Mouse (Mus musculus) forebrain, embryonic 16.5 days (tissue): ENCODE results near the gene Mansc4. TPM values are rescaled to one million over a fixed set of nuclear protein-coding genes. Genes with fewer than 3 reads are reported as not detected.

Experiments
- ATAC-seq: fragments of 200-750 bp; cut with Nextera tagmentation; 2 replicates; pipeline ENCODE4 v1.8.0; 2017; ENCODE audit warnings: mild to moderate bottlenecking, moderate library complexity
- H3K27ac ChIP-seq: fragments of 300-500 bp; sonication (generic); 2 replicates; pipeline ENCODE4 v1.5.1; 2014; ENCODE audit warnings: low read length, control low read depth
- H3K27me3 ChIP-seq: fragments of 300-500 bp; sonication (generic); replicated peaks from 2 replicates; pipeline ENCODE4 v1.6.1; 2014; ENCODE audit warnings: low read length; ENCODE audit not compliant: control insufficient read depth, insufficient read depth
- H3K36me3 ChIP-seq: fragments of 300-500 bp; sonication (generic); 2 replicates; pipeline ENCODE4 v1.6.1; 2014; ENCODE audit not compliant: control insufficient read depth, insufficient read depth
- H3K4me1 ChIP-seq: fragments of 300-500 bp; sonication (generic); replicated peaks from 2 replicates; pipeline ENCODE4 v1.6.1; 2014; ENCODE audit warnings: low read length; ENCODE audit not compliant: control insufficient read depth, insufficient read depth
- H3K4me2 ChIP-seq: fragments of 300-500 bp; sonication (generic); 2 replicates; pipeline ENCODE4 v1.6.1; 2014; ENCODE audit warnings: mild to moderate bottlenecking, low read length, control low read depth
- H3K4me3 ChIP-seq: fragments of 300-500 bp; sonication (generic); replicated peaks from 2 replicates; pipeline ENCODE4 v1.5.1; 2014; ENCODE audit warnings: mild to moderate bottlenecking, low read length, control low read depth
- H3K9ac ChIP-seq: fragments of 300-500 bp; sonication (generic); replicated peaks from 2 replicates; pipeline ENCODE4 v1.6.1; 2014; ENCODE audit warnings: low read depth, low read length, control low read depth
- H3K9me3 ChIP-seq: fragments of 300-500 bp; sonication (generic); 2 replicates; pipeline ENCODE4 v1.6.1; 2016; ENCODE audit warnings: low read length; ENCODE audit not compliant: control insufficient read depth
- WGBS: fragments of 180-500 bp; shearing (Covaris S2); extraction: QIAGEN DNeasy Blood & Tissue Kit; methylation state at CpG from one replicate; pipeline ENCODE4 v1.1.7; 2014; 5-methylcytosine and 5-hydroxymethylcytosine counted together
- polyA plus RNA-seq: library from polyadenylated mRNA; unstranded; fragments of >200 nt; fragmentation: Nextera tagmentation; extraction: Ambion mirVana; gene quantifications from 2 replicates; pipeline ENCODE4 v1.2.1, GENCODE M21; 2015

The Mansc4 gene
- polyA plus RNA-seq, 1 experiment from 2014 or later, result 1.1 TPM

- WGBS, result 79% methylated on average over 3 of the region's 3 CpGs
- no peaks in the 10 kb centered on the region for H3K9me3 ChIP-seq
- H3K27me3 ChIP-seq, result no peaks in the 10 kb centered on the region
- no peak overlapping the region for H3K9ac ChIP-seq
- H3K36me3 ChIP-seq, result no peaks in the 10 kb centered on the region
- H3K4me1 ChIP-seq, result peaks cover 27% of the 10 kb centered on the region
- H3K27ac ChIP-seq, result no peak overlapping the region
- no peak overlapping the region for H3K4me2 ChIP-seq
- no peak for ATAC-seq
- H3K4me3 ChIP-seq, result no peak overlapping the region
Observed at GRCm38 (mm10) chr6:147088517-147088916, 1.7 kb upstream of the Mansc4 start.

GRCm38 (mm10) chr6:147087736-147088135 lies 904 bp upstream of the Mansc4 start:
- no peak overlapping the region for H3K9ac ChIP-seq
- no peaks in the 10 kb centered on the region for H3K36me3 ChIP-seq
- peaks cover 22% of the 10 kb centered on the region for H3K4me1 ChIP-seq
- H3K9me3 ChIP-seq, result no peaks in the 10 kb centered on the region
- H3K27me3 ChIP-seq, result no peaks in the 10 kb centered on the region
- H3K4me2 ChIP-seq, result no peak overlapping the region
- no peak for ATAC-seq
- 49% methylated on average over 7 of the region's 7 CpGs for WGBS
- H3K4me3 ChIP-seq, result no peak overlapping the region
- no peak overlapping the region for H3K27ac ChIP-seq

GRCm38 (mm10) chr6:147085398-147086040 lies 1.3 kb downstream of the Mansc4 start:
- WGBS, result 59% methylated on average over 7 of the region's 7 CpGs
- H3K9ac ChIP-seq, result no peak overlapping the region
- ATAC-seq, result no peak

DNA sequence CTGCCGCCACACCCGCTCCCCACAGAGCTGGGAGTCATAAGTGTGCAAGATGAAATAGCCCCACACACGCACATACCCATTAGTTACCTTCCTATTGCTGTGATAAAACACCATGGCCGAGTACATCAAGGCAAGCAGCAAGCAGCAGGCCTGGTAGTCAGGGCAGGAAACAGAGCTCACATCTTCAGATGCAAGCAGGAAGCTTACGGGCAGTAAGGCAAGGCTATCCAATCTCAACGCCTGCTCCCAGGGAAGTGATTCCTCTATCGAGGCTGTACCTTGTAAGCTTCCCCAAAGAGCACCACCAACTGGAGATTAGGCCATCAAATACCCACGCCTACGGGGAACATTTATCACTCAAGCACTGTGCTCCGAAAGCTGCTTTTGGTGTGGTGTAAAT lies 6.9 kb downstream of the Mansc4 start:
- Histone ChIP-seq H3K9ac (no peak overlapping the region), H3K4me1 (peaks cover 4% of the 10 kb centered on the region), H3K9me3 (no peaks in the 10 kb centered on the region), H3K27ac (no peak overlapping the region), H3K36me3 (no peaks in the 10 kb centered on the region), H3K27me3 (no peaks in the 10 kb centered on the region), H3K4me3 (no peak overlapping the region), H3K4me2 (no peak overlapping the region)
- WGBS, result 93% methylated on average over 10 of the region's 10 CpGs
- ATAC-seq, result no peak

More at GRCm38 (mm10) chr6:147085398-147086040, 1.3 kb downstream of the Mansc4 start:
- H3K27me3 ChIP-seq, result no peaks in the 10 kb centered on the region
- H3K36me3 ChIP-seq, result no peaks in the 10 kb centered on the region
- H3K4me2 ChIP-seq, result no peak overlapping the region
- peaks cover 12% of the 10 kb centered on the region for H3K4me1 ChIP-seq
- no peak overlapping the region for H3K4me3 ChIP-seq
- no peaks in the 10 kb centered on the region for H3K9me3 ChIP-seq
- H3K27ac ChIP-seq, result no peak overlapping the region

- H3K9ac ChIP-seq, result no peak overlapping the region
- peaks cover 4% of the 10 kb centered on the region for H3K4me1 ChIP-seq
- H3K27me3 ChIP-seq, result no peaks in the 10 kb centered on the region
- no peak overlapping the region for H3K4me3 ChIP-seq
- H3K36me3 ChIP-seq, result no peaks in the 10 kb centered on the region
- H3K27ac ChIP-seq, result no peak overlapping the region
- H3K9me3 ChIP-seq, result no peaks in the 10 kb centered on the region
- ATAC-seq, result peak; percentile 72
- WGBS, result 77% methylated on average over 7 of the region's 8 CpGs
- H3K4me2 ChIP-seq, result no peak overlapping the region
Observed at GRCm38 (mm10) chr6:147076878-147077277, 10.0 kb downstream of the Mansc4 start.

- H3K36me3 ChIP-seq, result peaks cover 2% of the 10 kb centered on the region; the same call in 1 of the 2 replicates
- H3K4me3 ChIP-seq, result no peak overlapping the region
- peaks cover 4% of the 10 kb centered on the region for H3K4me1 ChIP-seq
- H3K9ac ChIP-seq, result no peak overlapping the region
- no peaks in the 10 kb centered on the region for H3K9me3 ChIP-seq
- peak overlapping the region; percentile 29; the same call in 1 of the 2 replicates for H3K27ac ChIP-seq
- ATAC-seq, result peak; percentile 75
- H3K4me2 ChIP-seq, result no peak overlapping the region
- no peaks in the 10 kb centered on the region for H3K27me3 ChIP-seq
- 16% methylated on average over 5 of the region's 5 CpGs for WGBS
Observed at GRCm38 (mm10) chr6:147075808-147076387, 10.9 kb downstream of the Mansc4 start.

DNA sequence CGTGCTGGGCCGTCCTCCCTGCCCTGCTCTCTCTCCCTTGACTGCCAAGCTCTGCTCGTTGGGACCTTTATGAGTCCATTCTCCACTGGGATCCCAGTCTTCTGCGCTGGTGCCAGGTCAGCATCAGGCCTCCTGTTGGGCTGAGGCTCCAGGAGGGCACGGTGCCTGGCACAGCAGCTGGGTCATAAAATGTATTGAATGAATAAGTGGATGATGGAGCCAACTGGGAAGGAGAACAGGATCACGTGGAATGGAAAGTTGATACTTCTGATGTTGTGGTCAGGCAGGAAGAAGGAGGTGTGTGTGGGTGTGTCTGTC lies 21.9 kb downstream of the Mansc4 start:
- Histone ChIP-seq H3K36me3 (peaks cover 11% of the 10 kb centered on the region), H3K9me3 (no peaks in the 10 kb centered on the region), H3K4me2 (no peak overlapping the region), H3K27me3 (no peaks in the 10 kb centered on the region), H3K4me1 (peaks cover 11% of the 10 kb centered on the region), H3K9ac (no peak overlapping the region), H3K27ac (no peak overlapping the region), H3K4me3 (no peak overlapping the region)
- ATAC-seq, result no peak
- WGBS, result 95% methylated on average over 6 of the region's 6 CpGs

- Histone ChIP-seq H3K4me2 (no peak overlapping the region), H3K27me3 (no peaks in the 10 kb centered on the region), H3K4me1 (peaks cover 11% of the 10 kb centered on the region), H3K27ac (no peak overlapping the region), H3K36me3 (peaks cover 11% of the 10 kb centered on the region), H3K9ac (no peak overlapping the region), H3K9me3 (no peaks in the 10 kb centered on the region), H3K4me3 (no peak overlapping the region)
- no peak for ATAC-seq
- WGBS, result 95% methylated on average over 10 of the region's 10 CpGs
Observed at GRCm38 (mm10) chr6:147064226-147064943, 22.4 kb downstream of the Mansc4 start.

DNA sequence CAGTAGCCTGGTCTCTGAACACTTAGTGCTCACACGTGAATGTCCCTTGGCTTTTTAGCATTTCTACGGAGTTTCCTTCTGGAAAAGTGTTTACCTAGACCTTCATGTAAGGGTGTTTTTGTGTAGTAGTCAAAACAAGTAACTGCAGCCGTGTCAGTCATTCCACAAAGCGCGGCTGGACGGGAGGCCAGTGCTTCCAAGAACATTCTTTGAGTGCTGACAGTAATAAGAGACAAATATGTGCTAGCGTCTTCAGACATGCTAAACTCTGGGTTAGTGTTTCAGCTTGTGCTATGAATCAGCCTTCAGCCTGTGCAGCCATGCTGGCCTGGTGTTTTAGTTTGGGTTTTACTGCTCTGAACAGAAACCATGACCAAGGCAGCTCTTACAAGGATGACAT lies 24.1 kb downstream of the Mansc4 start:
- no peak overlapping the region for H3K9ac ChIP-seq
- WGBS, result 73% methylated on average over 7 of the region's 7 CpGs
- no peak overlapping the region for H3K4me3 ChIP-seq
- H3K27me3 ChIP-seq, result no peaks in the 10 kb centered on the region
- no peak overlapping the region; the same call in 1 of the 2 replicates for H3K27ac ChIP-seq
- peaks cover 11% of the 10 kb centered on the region for H3K36me3 ChIP-seq
- no peak for ATAC-seq
- no peaks in the 10 kb centered on the region for H3K9me3 ChIP-seq
- H3K4me1 ChIP-seq, result peaks cover 11% of the 10 kb centered on the region
- H3K4me2 ChIP-seq, result no peak overlapping the region
